Mouse (Mus musculus): Measurements from ENCODE around the gene Large2. TPM values are rescaled to one million over a fixed set of nuclear protein-coding genes. Genes with fewer than 3 reads are reported as not detected.
A peak's percentile ranks its signal among the peaks of the same experiment; 100 is the strongest.

The Large2 gene
- total RNA-seq, 4 experiments from 2014 or later: 0.75 TPM; not detected in 3

DNA sequence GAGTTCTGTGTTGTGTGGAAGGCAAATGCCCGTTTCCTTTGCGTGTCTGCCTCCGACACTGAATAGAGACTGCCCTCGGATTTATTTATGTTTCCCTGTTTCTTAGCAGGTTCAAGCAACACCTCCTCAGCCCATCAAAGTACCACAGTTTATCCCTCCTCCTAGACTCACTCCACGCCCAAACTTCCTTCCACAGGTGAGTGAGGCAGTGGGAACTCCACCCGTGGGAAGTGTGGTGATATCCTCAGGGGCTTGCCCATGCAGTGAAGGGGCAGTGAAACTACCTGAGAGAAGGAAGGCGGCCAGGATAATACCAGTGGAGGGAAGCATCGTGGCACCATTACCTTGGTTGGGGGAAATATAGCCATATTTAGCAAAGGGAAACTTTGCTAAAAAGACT is 46.5 kb downstream of the Large2 start:
- no peak for DNase-seq (ENCODE audit: low spot score)

DNA sequence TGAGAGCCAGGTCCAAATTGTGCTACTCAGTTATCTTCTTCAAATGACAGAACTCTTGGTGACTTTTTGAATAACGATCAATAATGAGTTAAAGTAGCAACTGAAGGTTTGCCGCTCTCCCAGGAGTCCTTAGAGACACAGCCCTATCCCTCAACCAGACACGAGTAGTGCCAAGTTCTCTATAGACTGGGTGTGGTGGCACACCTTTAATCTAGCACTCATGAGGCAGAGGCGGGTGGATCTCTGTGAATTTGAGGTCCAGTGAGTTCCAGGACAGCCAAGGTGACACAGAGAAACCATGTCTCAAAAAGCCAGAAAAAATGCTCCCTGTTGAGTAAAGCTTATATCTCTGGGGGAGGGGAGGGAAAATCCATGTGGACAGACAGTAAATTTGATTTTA is 47.1 kb downstream of the Large2 start:
- DNase-seq (ENCODE audit: low spot score): no peak

DNA sequence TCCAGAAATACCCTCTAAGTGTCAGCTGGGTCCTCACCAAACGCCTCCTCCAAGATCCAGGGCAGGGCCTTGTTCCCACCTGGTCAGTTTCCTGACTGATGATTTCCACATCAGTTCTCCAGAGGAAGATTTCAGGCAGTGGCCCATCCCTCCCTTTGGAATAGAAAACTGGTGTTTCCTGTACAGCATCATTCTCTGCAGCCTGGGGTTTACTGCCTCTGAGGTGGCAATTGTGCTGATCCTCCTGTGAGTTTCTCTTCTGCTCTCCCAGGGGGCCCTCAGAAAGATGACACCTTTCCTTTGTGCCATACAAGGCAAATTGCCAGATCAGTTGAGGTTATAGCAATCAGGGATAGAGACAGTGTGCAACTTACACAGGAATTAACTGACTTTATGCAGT is 48.4 kb downstream of the Large2 start:
- DNase-seq (ENCODE audit: low spot score): no peak

DNA sequence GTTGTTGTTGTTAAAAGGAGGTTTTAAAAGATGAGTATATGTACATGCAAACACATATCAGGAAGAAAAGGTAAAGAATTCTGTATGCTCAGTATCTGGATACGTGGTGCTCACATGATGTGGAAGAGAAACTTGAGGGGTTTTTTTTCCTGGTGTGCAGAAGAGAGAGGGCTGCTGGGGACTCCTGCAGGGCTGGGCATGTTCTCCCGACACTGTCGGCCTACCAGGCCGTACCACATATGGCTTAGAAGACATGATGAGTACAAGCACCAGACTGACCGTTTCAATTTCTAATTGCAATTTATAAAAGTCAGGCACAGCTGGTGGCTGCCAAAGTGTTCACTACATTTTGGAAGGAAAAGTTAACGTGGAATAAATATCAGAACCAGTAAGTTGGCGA is 49.0 kb downstream of the Large2 start:
- DNase-seq (ENCODE audit: low spot score): no peak

DNA sequence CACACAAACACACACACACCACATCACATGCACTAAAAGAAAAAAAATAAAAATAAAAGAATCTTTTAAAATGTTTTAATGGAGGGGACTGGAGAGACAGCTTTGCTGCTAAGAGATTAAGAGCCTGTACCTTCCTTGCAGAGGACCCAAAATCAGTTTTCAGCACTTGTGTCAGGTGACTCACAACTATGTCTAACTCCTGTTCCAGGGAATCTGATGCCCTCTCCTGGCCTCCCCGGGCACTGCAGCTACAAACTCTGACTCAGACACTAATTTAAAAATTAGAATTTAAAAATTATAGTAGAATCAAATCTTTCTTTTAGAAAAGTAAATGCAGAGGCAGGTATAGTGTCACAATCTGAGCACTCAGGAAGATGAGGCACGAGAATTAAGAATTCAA is 52.0 kb downstream of the Large2 start:
- DNase-seq (ENCODE audit: low spot score): peak; percentile 6

DNA sequence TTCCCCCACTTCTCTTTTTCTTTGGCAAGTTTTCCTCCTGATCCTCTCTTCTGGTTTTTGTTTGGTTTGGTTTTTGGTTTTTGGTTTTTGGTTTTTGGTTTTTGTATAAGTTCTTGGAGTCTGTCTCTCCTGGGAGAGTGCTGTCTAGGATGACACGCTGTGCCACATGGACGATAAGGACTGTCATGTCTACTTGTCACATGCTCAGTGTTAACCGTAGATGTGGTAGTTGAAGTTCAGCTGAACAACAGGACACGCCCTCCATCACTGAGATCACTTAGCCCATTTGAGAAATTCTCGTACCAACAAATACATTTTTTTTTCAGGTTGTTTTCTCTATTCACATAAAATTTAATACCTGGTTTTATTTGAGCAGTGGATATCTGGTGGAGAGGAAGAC is 57.4 kb downstream of the Large2 start:
- DNase-seq (ENCODE audit: low spot score): no peak

DNA sequence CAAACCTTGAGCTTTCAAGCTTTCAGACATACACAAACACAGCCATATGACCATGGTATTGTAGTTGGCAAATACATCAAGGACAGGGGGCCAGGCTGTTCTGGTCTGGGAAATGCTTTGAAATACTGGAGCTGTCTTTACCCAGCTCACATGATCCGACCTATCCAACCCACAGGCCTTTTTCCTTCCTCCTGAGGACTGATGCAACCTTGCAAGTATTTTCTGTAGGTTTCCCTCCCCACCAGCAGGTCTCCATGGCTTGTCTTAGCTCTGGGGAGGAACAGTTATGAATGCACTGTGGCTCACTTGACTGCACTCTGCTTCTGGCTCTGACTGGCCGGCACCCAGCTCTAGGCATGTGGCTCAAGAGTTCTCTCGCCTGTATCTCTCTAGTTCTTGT is 58.0 kb downstream of the Large2 start:
- no peak for DNase-seq (ENCODE audit: low spot score)

Small RNAs within 50 kb of the gene (microRNA-seq; reads per million reads assigned to microRNA genes)
- gene Mir7000: not detected

Other genes starting within 250 kb of the Large2 start
- gene Pex16, start 193 bp downstream of the Large2 start, total RNA-seq (2022): 10 to 100 TPM; 22.2 to 28.5 (median 25.3) TPM
- 1 to 10 TPM in 2 of 4 experiments, under 1 TPM in 2; 0.26 to 1.5 (median 0.86) TPM for gene 1700029I15Rik, start 7.7 kb upstream of the Large2 start, total RNA-seq (2022)
- gene Mapk8ip1, start 26.4 kb upstream of the Large2 start, total RNA-seq (2022): 1 to 10 TPM; 3.4 to 4.6 (median 3.9) TPM
- 10 to 100 TPM; 22.6 to 35.6 (median 32.8) TPM for gene Cry2, start 59.2 kb upstream of the Large2 start, total RNA-seq (2022)
- 1 to 10 TPM; 5.5 to 6.8 (median 6.2) TPM for gene Slc35c1, start 85.7 kb upstream of the Large2 start, total RNA-seq (2022)
- 1 to 10 TPM; 1.6 to 2.1 (median 1.9) TPM for gene Chst1, start 224.8 kb upstream of the Large2 start, total RNA-seq (2022)